Comparison of ENCODE assay signal across 11 mouse cellular contexts in the genomic region with DNA sequence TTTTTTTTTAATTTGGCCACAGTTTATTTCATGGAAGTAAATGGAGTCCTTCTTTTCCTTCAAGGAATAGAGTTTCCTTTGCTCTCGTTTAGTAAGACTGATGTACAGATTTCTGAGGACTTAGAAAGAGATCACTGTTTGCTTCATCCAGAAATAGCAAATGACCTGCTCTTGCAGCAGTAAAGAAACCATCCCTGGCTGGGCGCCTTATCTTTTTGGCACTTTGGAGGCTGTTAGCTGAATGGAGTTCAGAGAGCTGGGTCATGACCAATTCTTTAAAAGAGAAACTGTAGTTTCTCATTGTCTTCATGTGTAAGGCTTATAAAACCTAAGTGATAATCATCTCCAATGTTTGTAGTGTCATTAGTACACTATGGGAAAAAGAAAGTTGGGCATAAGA.
DNase-seq lines count a peak whose midpoint lies in the region; ATAC-seq lines count a peak whose summit lies in the region.
"Had no signal": no experiment of that assay in that cellular context is flagged by ENCODE, and none has a peak within 500 bp of the region (broad histone marks: within the 10 kb centered on the region; RNA-seq: fewer than 3 reads in every experiment).

No protein-coding gene starts in this region.

- H3K9me3 ChIP-seq in kidney, embryonic 16.5 days (ENCODE audit: low read length): no peaks in the 10 kb centered on the region
- H3K9me3 ChIP-seq: forebrain, embryonic 15.5 days; G1E had no signal

- H3K4me3 ChIP-seq in kidney, embryonic 16.5 days (ENCODE audit: low read length): no peak overlapping the region
- H3K4me3 ChIP-seq: forebrain, embryonic 15.5 days had no signal

- no peak overlapping the region for H3K27ac ChIP-seq in kidney, embryonic 16.5 days (ENCODE audit: low read length)
- H3K27ac ChIP-seq: forebrain, embryonic 15.5 days had no signal

- ATAC-seq in kidney, embryonic 16.5 days (ENCODE audit: low FRiP score, low TSS enrichment): no peak
- ATAC-seq: forebrain, embryonic 15.5 days; inflammation-experienced regulatory T-cells, adult 6 months had no signal

- no peaks in the 10 kb centered on the region for H3K4me1 ChIP-seq in kidney, embryonic 16.5 days (ENCODE audit: insufficient read depth, low read length)
- H3K4me1 ChIP-seq: forebrain, embryonic 15.5 days had no signal

- peak; percentile 38 for DNase-seq in adrenal gland, adult 2 months
- DNase-seq in adrenal gland, adult 8-10 months: no peak
- peak; percentile 35 for DNase-seq in kidney, postnatal 25 days
- DNase-seq in heart, adult 8-10 months (ENCODE audit: low spot score): peak; percentile 65
- peak; percentile 49 for DNase-seq in lung, postnatal 10 days
- DNase-seq in spleen, adult 18-20 months: no peak
- no peak for DNase-seq in urinary bladder, adult 18-20 months (ENCODE audit: low spot score in 2 of 2)

- H3K9ac ChIP-seq in kidney, embryonic 16.5 days (replicated peaks; ENCODE audit: low read length): no peak overlapping the region
- H3K9ac ChIP-seq: forebrain, embryonic 15.5 days had no signal

- H3K4me2 ChIP-seq in kidney, embryonic 16.5 days (replicated peaks; ENCODE audit: low read depth, low read length): no peak overlapping the region
- H3K4me2 ChIP-seq: forebrain, embryonic 15.5 days had no signal

- 52% methylated on average over 2 of the region's 2 CpGs for WGBS in kidney, embryonic 16.5 days

- no peaks in the 10 kb centered on the region for H3K36me3 ChIP-seq in kidney, embryonic 16.5 days (ENCODE audit: insufficient read depth, low read length)
- H3K36me3 ChIP-seq: forebrain, embryonic 15.5 days; G1E had no signal

- H3K27me3 ChIP-seq in kidney, embryonic 16.5 days (ENCODE audit: insufficient read depth, low read length): no peaks in the 10 kb centered on the region
- H3K27me3 ChIP-seq: forebrain, embryonic 15.5 days had no signal

Comparison
In these comparisons a context has a peak if more than half of its experiments do, and no peak if none do; other contexts are left out.
1. DNase-seq: peak in adrenal gland, adult 2 months (single experiment), kidney, postnatal 25 days (2 of 2), heart, adult 8-10 months (single experiment) and lung, postnatal 10 days (single experiment); none in adrenal gland, adult 8-10 months (single experiment), spleen, adult 18-20 months (0 of 2) and urinary bladder, adult 18-20 months (0 of 2).